Mouse (Mus musculus) lung, adult 18-20 months (tissue): ENCODE data around the gene Cnfn.
"Not testable (repeated sequence)": the region's sequence is repeated elsewhere in the genome, so short reads cannot be mapped to it uniquely, and the experiment has no call there.

ENCODE experiments used
- DNase-seq, 2 experiments: peaks; one replicate each; pipeline ENCODE4 v3.0.0; 2022; ENCODE audit warnings: mixed read lengths in 2 of 2

Gene Cnfn

GRCm38 (mm10) chr7:25369058-25369749, at the start of gene Cnfn:
Gene Cnfn, minus strand, starts transcription at chr7:25369724.
- DNase-seq = no peak

GRCm38 (mm10) chr7:25417597-25417996, 48.1 kb upstream of the Cnfn start:
- DNase-seq = no peak

- peak in 1 of 2 experiments; percentile 62 for DNase-seq
These were observed 43.4 kb upstream of the Cnfn start, which contains the start of gene Cxcl17 for GRCm38 (mm10) chr7:25412833-25413441. Gene Cxcl17, minus strand, starts transcription at chr7:25412886.

GRCm38 (mm10) chr7:25411861-25412260, 42.3 kb upstream of the Cnfn start:
- no peak for DNase-seq

- no peak for DNase-seq
These were observed 41.6 kb upstream of the Cnfn start for GRCm38 (mm10) chr7:25410969-25411615.

- no peak for DNase-seq
These were observed 39.7 kb upstream of the Cnfn start for GRCm38 (mm10) chr7:25409114-25409760.

- DNase-seq = peak in 1 of 2 experiments; percentile 48
These were observed 36.9 kb upstream of the Cnfn start for GRCm38 (mm10) chr7:25406468-25406867.

GRCm38 (mm10) chr7:25402671-25403101, 33.2 kb upstream of the Cnfn start:
- peak; percentile 69 to 81 for DNase-seq

- DNase-seq = no peak
These were observed 32.5 kb upstream of the Cnfn start for GRCm38 (mm10) chr7:25401986-25402385.

- DNase-seq = no peak
These were observed 32.0 kb upstream of the Cnfn start for GRCm38 (mm10) chr7:25401551-25401950.

GRCm38 (mm10) chr7:25399028-25399427, 29.5 kb upstream of the Cnfn start:
- DNase-seq = not testable (repeated sequence)

- no peak for DNase-seq
These were observed 29.1 kb upstream of the Cnfn start, which contains the start of gene Lipe for GRCm38 (mm10) chr7:25398610-25399009. Gene Lipe, minus strand, starts transcription at chr7:25398710.

GRCm38 (mm10) chr7:25396621-25397020, 27.1 kb upstream of the Cnfn start:
- no peak for DNase-seq

- DNase-seq = peak; percentile 96 to 97
These were observed 26.3 kb upstream of the Cnfn start for GRCm38 (mm10) chr7:25395558-25396521.

GRCm38 (mm10) chr7:25395186-25395557, 25.6 kb upstream of the Cnfn start:
- no peak for DNase-seq

- DNase-seq = no peak
These were observed 25.2 kb upstream of the Cnfn start for GRCm38 (mm10) chr7:25394754-25395153.

GRCm38 (mm10) chr7:25393451-25394210, 24.1 kb upstream of the Cnfn start:
- DNase-seq = no peak

GRCm38 (mm10) chr7:25392851-25393250, 23.3 kb upstream of the Cnfn start:
- DNase-seq = no peak

GRCm38 (mm10) chr7:25391856-25392453, 22.4 kb upstream of the Cnfn start:
- no peak for DNase-seq

GRCm38 (mm10) chr7:25390986-25391385, 21.5 kb upstream of the Cnfn start:
- no peak for DNase-seq
